30 mouse cellular contexts compared by ENCODE assay signal in genomic region chr6:123227519-123228166, GRCm38 (mm10). TPM values are rescaled to one million over a fixed set of nuclear protein-coding genes. Genes with fewer than 3 reads are reported as not detected.
DNase-seq lines count a peak whose midpoint lies in the region; ATAC-seq and TF ChIP-seq lines count a peak whose summit lies in the region.
"Had no signal": no experiment of that assay in that cellular context is flagged by ENCODE, and none has a peak within 500 bp of the region (broad histone marks: within the 10 kb centered on the region; RNA-seq: fewer than 3 reads in every experiment).

No protein-coding gene starts in this region.

- no peak for TF ChIP-seq EP300 in MEL (IDR thresholded peaks at IDR 0.05; ENCODE audit: low read depth in 1 of 2, low read length in 2 of 2)

- 0 out of 2 replicates have a peak, but pooled peaks have one; percentile 36 for ATAC-seq in liver, embryonic 13.5 days (ENCODE audit: low read depth)
- peak; percentile 96 for ATAC-seq in granulocyte monocyte progenitor cell, adult 5-6 weeks (replicated peaks; ENCODE audit: poor library complexity, severe bottlenecking)
- ATAC-seq in megakaryocyte progenitor cell, adult 5-6 weeks (replicated peaks; ENCODE audit: poor library complexity) = peak; percentile 97
- no peak for ATAC-seq in erythroblast, adult 5-6 weeks (replicated peaks; ENCODE audit: low FRiP score, poor library complexity, severe bottlenecking)
- ATAC-seq: midbrain, embryonic 15.5 days had no signal

- TF ChIP-seq POLR2A in MEL (IDR thresholded peaks at IDR 0.05; ENCODE audit: control insufficient read depth in 1 of 2, insufficient read depth in 1 of 2, low read depth in 1 of 2, low read length in 2 of 2, poor library complexity in 1 of 2) = no peak

- TF ChIP-seq RAD21 in MEL (IDR thresholded peaks at IDR 0.05; ENCODE audit: low read depth, low read length) = no peak

- no peak overlapping the region for H3K4me3 ChIP-seq in liver, embryonic 13.5 days (replicated peaks)
- no peak overlapping the region for H3K4me3 ChIP-seq in MEL (ENCODE audit: control insufficient read depth in 1 of 2, insufficient read depth in 1 of 2, low read depth in 2 of 2, low read length in 2 of 2)
- H3K4me3 ChIP-seq: embryonic facial prominence, embryonic 15.5 days; forebrain, embryonic 10.5 days; gastrocnemius, adult 2 months; heart, embryonic 15.5 days; hindbrain, embryonic 10.5 days; limb, embryonic 15.5 days; megakaryocyte, embryonic 14.5 days; midbrain, embryonic 15.5 days; neural tube, embryonic 15.5 days had no signal

- H3K9me3 ChIP-seq in liver, embryonic 13.5 days (replicated peaks) = no peaks in the 10 kb centered on the region
- H3K9me3 ChIP-seq in MEL (replicated peaks; ENCODE audit: insufficient read depth, low read length) = no peaks in the 10 kb centered on the region
- H3K9me3 ChIP-seq: embryonic facial prominence, embryonic 15.5 days; forebrain, embryonic 10.5 days; heart, embryonic 15.5 days; hindbrain, embryonic 10.5 days; limb, embryonic 15.5 days; megakaryocyte, embryonic 14.5 days; midbrain, embryonic 15.5 days; neural tube, embryonic 15.5 days had no signal

- 23% methylated on average over 2 of the region's 2 CpGs for WGBS in liver, embryonic 13.5 days (ENCODE audit: insufficient replicate concordance)

- TF ChIP-seq CTCF in MEL (IDR thresholded peaks at IDR 0.05 in 2 of 3, conservative IDR thresholded peaks at IDR 0.05 in 1 of 3; ENCODE audit: control insufficient read depth in 1 of 3, insufficient read depth in 1 of 3, low read depth in 2 of 3, low read length in 3 of 3, poor library complexity in 1 of 3, severe bottlenecking in 1 of 3) = no peak

- H3K4me2 ChIP-seq in liver, embryonic 13.5 days = no peak overlapping the region
- H3K4me2 ChIP-seq: embryonic facial prominence, embryonic 15.5 days; heart, embryonic 15.5 days; limb, embryonic 15.5 days; midbrain, embryonic 15.5 days; neural tube, embryonic 15.5 days had no signal

- H3K9ac ChIP-seq in liver, embryonic 13.5 days = no peak overlapping the region
- no peak overlapping the region for H3K9ac ChIP-seq in MEL (ENCODE audit: control insufficient read depth, low read depth, low read length, poor library complexity, severe bottlenecking)
- H3K9ac ChIP-seq: embryonic facial prominence, embryonic 15.5 days; heart, embryonic 15.5 days; limb, embryonic 15.5 days; midbrain, embryonic 15.5 days; neural tube, embryonic 15.5 days had no signal

- no peaks in the 10 kb centered on the region for H3K27me3 ChIP-seq in liver, embryonic 13.5 days
- peaks cover 0 to 2% of the 10 kb centered on the region in 2 experiments; a peak in 1 of 4 replicates for H3K27me3 ChIP-seq in MEL (ENCODE audit: control insufficient read depth in 1 of 2, insufficient read depth in 2 of 2, low read length in 2 of 2)
- H3K27me3 ChIP-seq: embryonic facial prominence, embryonic 15.5 days; heart, embryonic 15.5 days; limb, embryonic 15.5 days; megakaryocyte, embryonic 14.5 days; midbrain, embryonic 15.5 days; neural tube, embryonic 15.5 days had no signal

- no peak overlapping the region for H3K27ac ChIP-seq in liver, embryonic 13.5 days
- H3K27ac ChIP-seq in MEL (ENCODE audit: control insufficient read depth, low read depth, low read length) = no peak overlapping the region
- H3K27ac ChIP-seq: embryonic facial prominence, embryonic 15.5 days; forebrain, embryonic 10.5 days; gastrocnemius, adult 2 months; heart, embryonic 15.5 days; hindbrain, embryonic 10.5 days; limb, embryonic 15.5 days; midbrain, embryonic 15.5 days; neural tube, embryonic 15.5 days had no signal

- H3K79me2 ChIP-seq in MEL (ENCODE audit: control insufficient read depth, insufficient read depth, low read length, poor library complexity) = no peaks in the 10 kb centered on the region

- no peaks in the 10 kb centered on the region for H3K36me3 ChIP-seq in liver, embryonic 13.5 days
- H3K36me3 ChIP-seq in MEL (ENCODE audit: control insufficient read depth in 1 of 2, insufficient read depth in 2 of 2, low read length in 2 of 2) = no peaks in the 10 kb centered on the region
- H3K36me3 ChIP-seq: embryonic facial prominence, embryonic 15.5 days; forebrain, embryonic 10.5 days; heart, embryonic 15.5 days; hindbrain, embryonic 10.5 days; limb, embryonic 15.5 days; midbrain, embryonic 15.5 days; neural tube, embryonic 15.5 days had no signal

- H3K4me1 ChIP-seq in liver, embryonic 13.5 days (replicated peaks) = no peaks in the 10 kb centered on the region
- H3K4me1 ChIP-seq in MEL (ENCODE audit: control insufficient read depth in 1 of 2, insufficient read depth in 2 of 2, low read length in 2 of 2) = no peaks in the 10 kb centered on the region
- H3K4me1 ChIP-seq: embryonic facial prominence, embryonic 15.5 days; forebrain, embryonic 10.5 days; heart, embryonic 15.5 days; hindbrain, embryonic 10.5 days; limb, embryonic 15.5 days; midbrain, embryonic 15.5 days; neural tube, embryonic 15.5 days had no signal

- DNase-seq in liver, embryonic 13.5 days = no peak
- DNase-seq in liver = no peak
- peak; percentile 24 for DNase-seq in MEL (ENCODE audit: low read depth, low spot score)
- DNase-seq in retina, embryonic 14.5 days (ENCODE audit: low spot score) = no peak
- no peak for DNase-seq in kidney, adult 18-20 months
- DNase-seq: adrenal gland, adult 8-10 months; cerebellum, adult 11 months; cerebellum, postnatal 10 days; gastrocnemius, adult 2 months; heart, adult 11 months; kidney, adult 8-10 months; kidney, postnatal 36 days; thymus, postnatal 4 days had no signal

TF ChIP-seq in MEL, 35 proteins besides CTCF, POLR2A, EP300 and RAD21:
- TF ChIP-seq MEF2A (IDR thresholded peaks at IDR 0.05; ENCODE audit: extremely low read depth, insufficient replicate concordance, low read depth, low read length, poor library complexity, severe bottlenecking) (no peak), ETS1 (IDR thresholded peaks at IDR 0.05; ENCODE audit: low read depth, low read length) (peak; percentile 37; the same call in 1 of the 2 replicates)

RNA-seq across cellular contexts. Expression of gene Clec4n, which starts 2.0 kb away (rescaled TPM):
- polyA plus RNA-seq in liver, embryonic 13.5 days (2015; fragmentation: Nextera tagmentation; extraction: Ambion mirVana) = 8.5 and 8.9 TPM in 2 replicates
- not detected in 2 replicates for total RNA-seq in MEL (2012; rRNA removed)
- polyA plus RNA-seq in MEL (2012; ENCODE audit: insufficient read depth in 1 of 2, insufficient read length in 2 of 2, low read depth in 1 of 2, low replicate concordance in 2 of 2, missing spikeins in 1 of 2) = not detected
- total RNA-seq in granulocyte monocyte progenitor cell, adult 5-6 weeks (2014; fragmentation: Nextera tagmentation) = not detected in 2 replicates
- 0.57 TPM in 1 of 2 replicates, not detected in the other for total RNA-seq in granulocyte monocyte progenitor cell, adult 5-6 weeks (2017)
- 0.81 TPM in 1 of 2 replicates, not detected in the other for total RNA-seq in megakaryocyte progenitor cell, adult 5-6 weeks (2015)
- total RNA-seq in megakaryocyte progenitor cell, adult 5-6 weeks (2017) = 0.54 and 1.2 TPM in 2 replicates
- total RNA-seq in erythroblast, adult 5-6 weeks (2015; ENCODE audit: low replicate concordance) = 2.9 TPM in 1 of 2 replicates, not detected in the other
- 4.5 TPM in 1 of 2 replicates, not detected in the other for total RNA-seq in erythroblast, adult 5-6 weeks (2017; ENCODE audit: low replicate concordance)
- total RNA-seq: gastrocnemius, adult 2 months; left cerebral cortex, postnatal 36 days had no signal
- polyA plus RNA-seq: C2C12 had no signal

RNA-seq across cellular contexts. Expression of gene Clec4d, which starts 34.3 kb away (rescaled TPM):
- polyA plus RNA-seq in liver, embryonic 13.5 days (2015; fragmentation: Nextera tagmentation; extraction: Ambion mirVana) = 0.85 and 1.1 TPM in 2 replicates
- total RNA-seq in MEL (2012; rRNA removed) = 2.0 and 5.5 TPM in 2 replicates
- polyA plus RNA-seq in MEL (2012; ENCODE audit: insufficient read depth in 1 of 2, insufficient read length in 2 of 2, low read depth in 1 of 2, low replicate concordance in 2 of 2, missing spikeins in 1 of 2) = 1 to 10 TPM in 1 of 2 experiments, not detected in 1; 5.6 TPM
- total RNA-seq in granulocyte monocyte progenitor cell, adult 5-6 weeks (2014; fragmentation: Nextera tagmentation) = 5.1 and 10.7 TPM in 2 replicates
- 5.8 and 7.8 TPM in 2 replicates for total RNA-seq in granulocyte monocyte progenitor cell, adult 5-6 weeks (2017)
- 10.5 and 11.3 TPM in 2 replicates for total RNA-seq in megakaryocyte progenitor cell, adult 5-6 weeks (2015)
- 4.1 and 15.2 TPM in 2 replicates for total RNA-seq in megakaryocyte progenitor cell, adult 5-6 weeks (2017)
- 1.9 and 8.8 TPM in 2 replicates for total RNA-seq in erythroblast, adult 5-6 weeks (2015; ENCODE audit: low replicate concordance)
- 10.2 and 11.8 TPM in 2 replicates for total RNA-seq in erythroblast, adult 5-6 weeks (2017; ENCODE audit: low replicate concordance)
- total RNA-seq: gastrocnemius, adult 2 months; left cerebral cortex, adult 18-20 months; left cerebral cortex, postnatal 36 days had no signal
- polyA plus RNA-seq: forebrain, embryonic 10.5 days; hindbrain, embryonic 10.5 days; midbrain, embryonic 15.5 days; neural tube, embryonic 15.5 days; small intestine, adult 2 months; stomach, embryonic 14.5 days had no signal

RNA-seq across cellular contexts. Expression of gene Clec4b2, which starts 55.0 kb away (rescaled TPM):
- 0.08 and 0.09 TPM in 2 replicates for polyA plus RNA-seq in liver, embryonic 13.5 days (2015; fragmentation: Nextera tagmentation; extraction: Ambion mirVana)
- not detected in 2 replicates for total RNA-seq in MEL (2012; rRNA removed)
- polyA plus RNA-seq in MEL (2012; ENCODE audit: insufficient read depth in 1 of 2, insufficient read length in 2 of 2, low read depth in 1 of 2, low replicate concordance in 2 of 2, missing spikeins in 1 of 2) = not detected
- 2.0 TPM in 1 of 2 replicates, not detected in the other for total RNA-seq in granulocyte monocyte progenitor cell, adult 5-6 weeks (2014; fragmentation: Nextera tagmentation)
- 2.1 and 5.1 TPM in 2 replicates for total RNA-seq in granulocyte monocyte progenitor cell, adult 5-6 weeks (2017)
- total RNA-seq in megakaryocyte progenitor cell, adult 5-6 weeks (2015) = 6.5 and 11.4 TPM in 2 replicates
- total RNA-seq in megakaryocyte progenitor cell, adult 5-6 weeks (2017) = 10.7 and 13.6 TPM in 2 replicates
- total RNA-seq in erythroblast, adult 5-6 weeks (2015; ENCODE audit: low replicate concordance) = 6.9 TPM in 1 of 2 replicates, not detected in the other
- 5.3 and 6.8 TPM in 2 replicates for total RNA-seq in erythroblast, adult 5-6 weeks (2017; ENCODE audit: low replicate concordance)
- total RNA-seq: gastrocnemius, adult 2 months; left cerebral cortex, adult 18-20 months; left cerebral cortex, postnatal 36 days had no signal
- polyA plus RNA-seq: brain, embryonic 14.5 days; C2C12; embryonic facial prominence, embryonic 15.5 days; forebrain, embryonic 10.5 days; heart, embryonic 15.5 days; hindbrain, embryonic 10.5 days; limb, embryonic 15.5 days; midbrain, embryonic 15.5 days; neural tube, embryonic 15.5 days; small intestine, adult 2 months; stomach, embryonic 14.5 days had no signal
